Comparison of ENCODE assay signal across 10 mouse cellular contexts in genomic region chr5:39960981-39961380, GRCm38 (mm10).
A peak's percentile ranks its signal among the peaks of the same experiment; 100 is the strongest.
DNase-seq lines count a peak whose midpoint lies in the region; ATAC-seq and TF ChIP-seq lines count a peak whose summit lies in the region.
"Had no signal": no experiment of that assay in that cellular context is flagged by ENCODE, and none has a peak within 500 bp of the region (broad histone marks: within the 10 kb centered on the region; RNA-seq: fewer than 3 reads in every experiment).

No protein-coding gene starts in this region.

- peak; percentile 48 for TF ChIP-seq RAD21 in MEL (IDR thresholded peaks at IDR 0.05; ENCODE audit: low read depth, low read length)

- 22% methylated on average over 4 of the region's 4 CpGs for WGBS in forebrain, embryonic 13.5 days
- 12% methylated on average over 4 of the region's 4 CpGs for WGBS in large intestine, adult 2 months

- H3K4me1 ChIP-seq in MEL (ENCODE audit: control insufficient read depth in 1 of 2, insufficient read depth in 2 of 2, low read length in 2 of 2): no peaks in the 10 kb centered on the region
- no peaks in the 10 kb centered on the region for H3K4me1 ChIP-seq in forebrain, embryonic 13.5 days
- H3K4me1 ChIP-seq: embryonic facial prominence, embryonic 13.5 days; limb, embryonic 13.5 days had no signal

- peak; percentile 7 for DNase-seq in left cerebral cortex, adult 11 months (ENCODE audit: low spot score)
- no peak for DNase-seq in left cerebral cortex, adult 8-10 months (ENCODE audit: low spot score in 2 of 2)
- peak; percentile 37 for DNase-seq in MEL (ENCODE audit: low read depth, low spot score)
- DNase-seq in c-Kit-positive CD71-negative TER-119-negative erythroid progenitor cells, embryonic 14.5 days (ENCODE audit: low read depth): peak; percentile 4
- peak; percentile 42 for DNase-seq in large intestine, adult 2 months (ENCODE audit: low read depth, low spot score)
- peak; percentile 44 for DNase-seq in retina, embryonic 14.5 days (ENCODE audit: low spot score)
- no peak for DNase-seq in spleen, postnatal 4 days (ENCODE audit: low spot score in 2 of 2)

- peak; percentile 84 for ATAC-seq in forebrain, embryonic 13.5 days

- H3K4me2 ChIP-seq in forebrain, embryonic 13.5 days: no peak overlapping the region
- H3K4me2 ChIP-seq: embryonic facial prominence, embryonic 13.5 days; limb, embryonic 13.5 days had no signal

- H3K79me2 ChIP-seq in MEL (ENCODE audit: control insufficient read depth, insufficient read depth, low read length, poor library complexity): no peaks in the 10 kb centered on the region

- no peak overlapping the region for H3K9ac ChIP-seq in MEL (ENCODE audit: control insufficient read depth, low read depth, low read length, poor library complexity, severe bottlenecking)
- no peak overlapping the region for H3K9ac ChIP-seq in forebrain, embryonic 13.5 days
- H3K9ac ChIP-seq: embryonic facial prominence, embryonic 13.5 days; limb, embryonic 13.5 days had no signal

- H3K9me3 ChIP-seq in MEL (replicated peaks; ENCODE audit: insufficient read depth, low read length): no peaks in the 10 kb centered on the region
- H3K9me3 ChIP-seq in forebrain, embryonic 13.5 days (replicated peaks): no peaks in the 10 kb centered on the region
- H3K9me3 ChIP-seq: embryonic facial prominence, embryonic 13.5 days; limb, embryonic 13.5 days had no signal

- TF ChIP-seq CTCF in MEL (IDR thresholded peaks at IDR 0.05 in 2 of 3, conservative IDR thresholded peaks at IDR 0.05 in 1 of 3; ENCODE audit: control insufficient read depth in 1 of 3, insufficient read depth in 1 of 3, low read depth in 2 of 3, low read length in 3 of 3, poor library complexity in 1 of 3, severe bottlenecking in 1 of 3): peak in 2 of 3 experiments; percentile 34 to 49; a peak in 4 of 6 replicates

- no peaks in the 10 kb centered on the region for H3K36me3 ChIP-seq in MEL (ENCODE audit: control insufficient read depth in 1 of 2, insufficient read depth in 2 of 2, low read length in 2 of 2)
- no peaks in the 10 kb centered on the region for H3K36me3 ChIP-seq in forebrain, embryonic 13.5 days (ENCODE audit: poor library complexity, severe bottlenecking)
- H3K36me3 ChIP-seq: embryonic facial prominence, embryonic 13.5 days; limb, embryonic 13.5 days had no signal

- no peak for TF ChIP-seq EP300 in MEL (IDR thresholded peaks at IDR 0.05; ENCODE audit: low read depth in 1 of 2, low read length in 2 of 2)

- H3K4me3 ChIP-seq in MEL (ENCODE audit: control insufficient read depth in 1 of 2, insufficient read depth in 1 of 2, low read depth in 2 of 2, low read length in 2 of 2): no peak overlapping the region
- no peak overlapping the region for H3K4me3 ChIP-seq in forebrain, embryonic 13.5 days
- H3K4me3 ChIP-seq: embryonic facial prominence, embryonic 13.5 days; limb, embryonic 13.5 days had no signal

- no peak for TF ChIP-seq POLR2A in MEL (IDR thresholded peaks at IDR 0.05; ENCODE audit: control insufficient read depth in 1 of 2, insufficient read depth in 1 of 2, low read depth in 1 of 2, low read length in 2 of 2, poor library complexity in 1 of 2)

- no peaks in the 10 kb centered on the region for H3K27me3 ChIP-seq in MEL (ENCODE audit: control insufficient read depth in 1 of 2, insufficient read depth in 2 of 2, low read length in 2 of 2)
- no peaks in the 10 kb centered on the region for H3K27me3 ChIP-seq in forebrain, embryonic 13.5 days
- H3K27me3 ChIP-seq: embryonic facial prominence, embryonic 13.5 days; limb, embryonic 13.5 days had no signal

- no peak overlapping the region for H3K27ac ChIP-seq in MEL (ENCODE audit: control insufficient read depth, low read depth, low read length)
- H3K27ac ChIP-seq in forebrain, embryonic 13.5 days: no peak overlapping the region
- H3K27ac ChIP-seq: embryonic facial prominence, embryonic 13.5 days; limb, embryonic 13.5 days had no signal

TF ChIP-seq in MEL, 35 proteins besides CTCF, POLR2A, EP300 and RAD21:
- TF ChIP-seq SIN3A (IDR thresholded peaks at IDR 0.05; ENCODE audit: low read length): no peak
- peak; percentile 45 for TF ChIP-seq SMC3 (IDR thresholded peaks at IDR 0.05; ENCODE audit: low read depth, low read length)

Comparison
In these comparisons a context has a peak if more than half of its experiments do, and no peak if none do; other contexts are left out.
1. DNase-seq: peak in left cerebral cortex, adult 11 months (single experiment), MEL (single experiment), c-Kit-positive CD71-negative TER-119-negative erythroid progenitor cells, embryonic 14.5 days (single experiment), large intestine, adult 2 months (single experiment) and retina, embryonic 14.5 days (single experiment); none in left cerebral cortex, adult 8-10 months (0 of 2) and spleen, postnatal 4 days (0 of 2).